Mouse (Mus musculus) kidney, postnatal 0 days (tissue): Measurements from ENCODE around the gene Mill2. TPM values are rescaled to one million over a fixed set of nuclear protein-coding genes. Genes with fewer than 3 reads are reported as not detected.

Experiments used
- ATAC-seq: fragments of 200-750 bp; cut with Nextera tagmentation; replicated peaks from 2 replicates; pipeline ENCODE4 v1.8.0; 2017; ENCODE audit warnings: low read depth, moderate number of reproducible peaks, moderate TSS enrichment, moderate library complexity; ENCODE audit not compliant: low FRiP score
- DNase-seq: peaks from one replicate; pipeline ENCODE4 v3.0.0-alpha.2; 2016; ENCODE audit warnings: low spot score
- H3K27ac ChIP-seq: fragments of 300-500 bp; sonication (generic); 2 replicates; pipeline ENCODE4 v1.5.1; 2014; ENCODE audit warnings: mild to moderate bottlenecking
- H3K27me3 ChIP-seq: fragments of 300-500 bp; sonication (generic); 2 replicates; pipeline ENCODE4 v1.6.1; 2014; ENCODE audit warnings: low read length, mixed read lengths; ENCODE audit not compliant: insufficient read depth
- H3K36me3 ChIP-seq: fragments of 300-500 bp; sonication (generic); 2 replicates; pipeline ENCODE4 v1.6.1; 2014; ENCODE audit warnings: low read length, mixed read lengths; ENCODE audit not compliant: insufficient read depth
- H3K4me1 ChIP-seq: fragments of 300-500 bp; sonication (generic); replicated peaks from 2 replicates; pipeline ENCODE4 v1.6.1; 2014; ENCODE audit warnings: antibody characterized with exemption, low read length, mixed read lengths; ENCODE audit not compliant: insufficient read depth
- H3K4me2 ChIP-seq: fragments of 300-500 bp; sonication (generic); 2 replicates; pipeline ENCODE4 v1.6.1; 2014; ENCODE audit warnings: mild to moderate bottlenecking, low read length, moderate library complexity, mixed read lengths
- H3K4me3 ChIP-seq: fragments of 300-500 bp; sonication (generic); replicated peaks from 2 replicates; pipeline ENCODE4 v1.5.1; 2014; ENCODE audit warnings: low read depth, low read length
- H3K9ac ChIP-seq: fragments of 300-500 bp; sonication (generic); 2 replicates; pipeline ENCODE4 v1.6.1; 2014; ENCODE audit warnings: low read depth, low read length
- H3K9me3 ChIP-seq: fragments of 300-500 bp; sonication (generic); replicated peaks from 2 replicates; pipeline ENCODE4 v1.6.1; 2016; ENCODE audit warnings: low read length, inconsistent platforms, mixed read lengths
- CTCF ChIP-seq: IDR thresholded peaks from 2 replicates; pipeline ENCODE4 v1.5.1; 2016; ENCODE audit warnings: antibody characterized with exemption, low read depth, mild to moderate bottlenecking, moderate library complexity
- WGBS: fragments of 180-500 bp; shearing (Covaris S2); extraction: QIAGEN DNeasy Blood & Tissue Kit; methylation state at CpG from one replicate; pipeline ENCODE4 v1.1.7; 2014; 5-methylcytosine and 5-hydroxymethylcytosine counted together
- polyA plus RNA-seq: library from polyadenylated mRNA; unstranded; fragments of >200 nt; fragmentation: Nextera tagmentation; extraction: Ambion mirVana; gene quantifications from 2 replicates; pipeline ENCODE4 v1.2.1, GENCODE M21; 2015

The Mill2 gene
- polyA plus RNA-seq, 1 experiment from 2014 or later = 2.0 TPM

DNA sequence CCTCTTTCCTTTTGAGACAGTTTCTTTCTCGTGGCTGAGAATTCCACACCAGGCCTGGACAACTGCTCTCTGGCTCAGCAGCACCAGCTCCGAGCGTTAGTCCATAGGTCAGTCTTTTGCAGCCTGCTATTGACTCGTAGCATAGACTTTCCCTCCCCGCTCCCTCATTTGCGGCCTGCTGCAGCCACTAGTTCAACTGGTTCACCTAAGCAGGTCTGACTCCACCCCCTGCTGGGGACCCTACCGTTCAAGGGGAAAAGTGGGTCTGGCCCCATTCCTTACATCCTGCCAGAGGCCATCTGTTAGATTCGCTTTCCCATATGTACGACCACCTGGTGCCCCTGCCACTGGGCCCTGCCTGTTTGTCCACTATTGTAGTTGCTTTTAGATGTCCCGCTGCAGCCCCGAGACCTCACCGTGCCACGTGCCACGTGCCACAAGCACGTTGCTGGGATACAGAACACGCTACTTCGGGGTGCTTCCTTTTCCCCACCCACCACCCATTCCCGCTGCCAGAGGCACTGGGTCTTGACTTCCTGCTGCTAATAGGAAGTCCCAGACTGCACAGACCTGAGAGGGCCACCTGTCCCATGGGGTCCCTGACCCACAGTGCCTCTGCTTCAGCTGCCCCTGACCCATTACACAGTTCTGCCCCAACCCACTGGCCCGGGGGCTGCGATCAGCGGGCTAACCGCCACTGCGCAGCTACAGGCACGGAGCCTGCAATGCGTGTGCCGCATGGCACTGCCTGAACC lies 11.8 kb upstream of the Mill2 start:
- 67% methylated on average over 26 of the region's 26 CpGs for WGBS
- H3K4me3 ChIP-seq = no peak overlapping the region
- H3K27ac ChIP-seq = no peak overlapping the region
- H3K9ac ChIP-seq = no peak overlapping the region
- DNase-seq (no peak), ATAC-seq (no peak)
- H3K4me1 ChIP-seq = no peaks in the 10 kb centered on the region
- TF ChIP-seq CTCF = no peak
- H3K27me3 ChIP-seq = no peaks in the 10 kb centered on the region
- H3K36me3 ChIP-seq = no peaks in the 10 kb centered on the region
- no peaks in the 10 kb centered on the region for H3K9me3 ChIP-seq
- H3K4me2 ChIP-seq = no peak overlapping the region

DNA sequence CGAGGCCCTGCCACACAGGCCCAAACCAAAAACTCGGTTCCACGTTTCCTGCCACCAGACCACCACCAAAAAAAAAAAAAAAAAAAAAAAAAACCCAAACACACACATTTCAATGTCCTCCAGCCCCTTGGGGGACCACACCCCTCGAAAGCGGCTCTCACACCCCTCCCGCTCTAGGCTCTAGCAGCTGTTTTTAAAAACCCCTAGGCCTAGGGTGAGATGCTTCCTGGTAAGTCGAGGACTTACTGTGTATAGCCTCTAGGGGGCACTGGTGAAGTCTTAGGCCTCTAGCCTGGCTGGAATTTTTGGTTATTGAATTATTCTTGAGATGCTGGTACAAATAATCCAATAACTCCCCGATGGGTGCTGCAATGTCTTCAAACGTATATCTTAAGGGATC lies 11.2 kb upstream of the Mill2 start:
- H3K27me3 ChIP-seq = no peaks in the 10 kb centered on the region
- no peak overlapping the region for H3K4me3 ChIP-seq
- no peaks in the 10 kb centered on the region for H3K9me3 ChIP-seq
- H3K4me2 ChIP-seq = no peak overlapping the region
- WGBS = 72% methylated on average over 9 of the region's 9 CpGs
- H3K36me3 ChIP-seq = no peaks in the 10 kb centered on the region
- DNase-seq = peak; percentile 57
- H3K9ac ChIP-seq = no peak overlapping the region
- H3K27ac ChIP-seq = no peak overlapping the region
- TF ChIP-seq CTCF = peak; percentile 57
- no peaks in the 10 kb centered on the region for H3K4me1 ChIP-seq
- ATAC-seq = no peak

DNA sequence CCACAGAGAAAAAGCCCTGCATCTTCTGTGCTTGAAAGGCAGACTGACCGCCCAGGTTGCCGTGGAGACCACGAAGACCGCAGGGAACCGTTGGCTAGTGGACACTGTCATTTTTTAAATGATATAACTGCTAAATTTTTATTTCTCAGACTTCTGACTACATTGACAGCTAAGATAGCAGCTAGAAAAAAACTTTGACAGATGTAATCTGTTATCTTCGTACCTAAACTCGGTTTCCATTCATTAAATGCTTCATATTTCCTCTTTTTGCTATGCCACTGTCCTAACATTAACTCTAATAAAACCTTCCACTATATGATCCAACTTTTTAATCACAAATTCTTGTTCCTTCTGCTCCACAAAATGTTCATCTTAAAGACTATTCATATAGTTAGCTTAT lies 10.2 kb upstream of the Mill2 start:
- Histone ChIP-seq H3K27ac (no peak overlapping the region), H3K4me2 (no peak overlapping the region), H3K9ac (no peak overlapping the region), H3K4me3 (no peak overlapping the region), H3K27me3 (no peaks in the 10 kb centered on the region), H3K9me3 (no peaks in the 10 kb centered on the region), H3K4me1 (no peaks in the 10 kb centered on the region), H3K36me3 (no peaks in the 10 kb centered on the region)
- 83% methylated on average over 7 of the region's 7 CpGs for WGBS
- no peak for TF ChIP-seq CTCF
- DNase-seq (no peak), ATAC-seq (no peak)

DNA sequence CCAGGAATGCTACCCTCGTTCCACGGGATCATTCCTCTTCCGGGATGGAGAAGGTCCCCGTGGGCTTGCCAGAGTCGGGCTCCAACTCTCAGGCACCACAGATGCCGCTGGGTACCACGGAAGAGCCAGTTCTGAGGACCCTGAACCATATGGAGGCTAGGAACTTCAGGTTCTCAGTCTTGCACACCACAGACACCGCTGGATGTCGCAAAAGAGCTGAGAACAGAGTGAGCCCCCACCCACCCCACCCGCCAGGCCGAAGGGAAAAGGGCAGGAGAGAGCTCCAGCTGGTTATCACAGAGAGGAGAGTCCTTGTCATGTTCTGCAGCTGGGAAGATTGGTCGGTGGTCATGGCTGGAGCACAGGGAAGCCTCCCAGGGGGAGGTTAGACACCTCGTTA lies 7.5 kb upstream of the Mill2 start:
- no peaks in the 10 kb centered on the region for H3K9me3 ChIP-seq
- WGBS = 53% methylated on average over 13 of the region's 13 CpGs
- DNase-seq (peak; percentile 13), ATAC-seq (no peak)
- no peak overlapping the region for H3K4me2 ChIP-seq
- H3K4me1 ChIP-seq = no peaks in the 10 kb centered on the region
- H3K27me3 ChIP-seq = no peaks in the 10 kb centered on the region
- no peak overlapping the region for H3K9ac ChIP-seq
- no peak overlapping the region for H3K4me3 ChIP-seq
- H3K36me3 ChIP-seq = no peaks in the 10 kb centered on the region
- 0 out of 2 replicates have a peak, but pooled peaks have one; percentile 20 for TF ChIP-seq CTCF
- H3K27ac ChIP-seq = no peak overlapping the region

DNA sequence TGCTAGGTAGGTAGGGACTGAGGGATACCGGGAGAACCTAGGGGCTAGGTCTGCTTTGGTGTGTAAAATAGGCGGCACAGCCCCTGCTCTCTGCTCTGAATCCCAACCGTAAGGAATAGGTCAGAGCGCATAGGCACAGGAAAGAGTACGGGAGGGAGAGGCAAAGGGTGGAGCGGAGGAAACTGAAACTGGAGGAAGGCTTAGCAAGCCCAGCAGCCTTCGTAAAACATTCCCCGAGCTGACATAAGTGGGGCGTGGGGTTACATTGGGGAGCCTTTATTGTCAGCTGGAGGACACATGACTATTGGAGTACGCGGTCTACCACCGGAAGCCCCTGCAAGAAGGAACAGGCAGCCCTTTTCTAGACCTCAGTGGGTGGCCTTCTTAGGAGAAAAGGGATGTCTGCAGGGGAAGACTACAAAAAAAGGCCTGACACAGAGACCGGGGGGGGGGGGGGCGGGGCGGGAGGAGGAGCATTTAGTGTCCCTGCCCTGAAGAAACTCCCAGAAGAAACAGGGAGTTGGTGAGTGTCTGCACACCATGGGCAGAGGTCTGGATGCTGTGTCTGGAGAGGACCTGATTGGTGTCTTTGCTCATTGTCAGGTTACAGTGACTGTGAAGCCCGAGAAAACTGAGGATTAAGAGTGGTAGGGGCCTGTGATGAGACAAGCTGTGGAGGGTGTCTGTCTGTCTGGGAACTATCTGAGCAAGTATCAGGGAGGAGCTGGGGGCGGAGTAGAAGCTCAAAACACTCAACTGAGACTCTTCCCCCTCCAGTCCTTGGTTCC lies 814 bp downstream of the Mill2 start:
- WGBS = 5% methylated on average over 14 of the region's 17 CpGs
- no peaks in the 10 kb centered on the region for H3K4me1 ChIP-seq
- H3K27ac ChIP-seq = peak overlapping the region; percentile 95
- H3K4me3 ChIP-seq = peak overlapping the region; percentile 37
- TF ChIP-seq CTCF = no peak
- peak; percentile 95 for DNase-seq
- H3K36me3 ChIP-seq = no peaks in the 10 kb centered on the region
- no peaks in the 10 kb centered on the region for H3K27me3 ChIP-seq
- ATAC-seq = peak; percentile 91
- peak overlapping the region; percentile 66 for H3K4me2 ChIP-seq
- H3K9me3 ChIP-seq = no peaks in the 10 kb centered on the region
- H3K9ac ChIP-seq = peak overlapping the region; percentile 65

DNA sequence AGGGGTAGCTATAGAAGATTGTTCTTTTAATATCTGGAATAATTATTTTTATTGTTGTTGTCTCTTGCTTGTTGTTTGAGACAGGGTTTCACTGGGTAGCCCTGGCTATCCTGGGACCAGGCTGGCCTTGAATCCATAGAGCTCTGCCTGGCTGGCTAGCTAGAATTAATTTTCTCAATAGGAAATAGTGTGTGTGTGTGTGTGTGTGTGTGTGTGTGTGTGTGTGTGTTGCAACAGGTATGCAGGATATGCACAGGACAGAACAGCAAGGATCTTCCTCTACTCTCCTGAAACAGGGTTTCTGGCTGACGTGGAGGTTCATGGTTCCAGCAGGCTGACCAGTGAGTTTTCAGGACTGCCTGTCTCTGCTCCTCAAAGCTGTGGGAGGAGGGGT lies 1.4 kb downstream of the Mill2 start:
- no peak for DNase-seq
- Histone ChIP-seq H3K27ac (peak overlapping the region; percentile 50; the same call in 1 of the 2 replicates), H3K4me2 (peak overlapping the region; percentile 46), H3K27me3 (no peaks in the 10 kb centered on the region), H3K4me1 (no peaks in the 10 kb centered on the region), H3K36me3 (no peaks in the 10 kb centered on the region), H3K9ac (no peak overlapping the region), H3K4me3 (peak overlapping the region; percentile 17; the same call in 1 of the 2 replicates), H3K9me3 (no peaks in the 10 kb centered on the region)
- TF ChIP-seq CTCF = no peak
- WGBS = 60% methylated on average over 1 of the region's 1 CpGs
- peak; percentile 12; the same call in 1 of the 2 replicates for ATAC-seq
